In the genomic region with DNA sequence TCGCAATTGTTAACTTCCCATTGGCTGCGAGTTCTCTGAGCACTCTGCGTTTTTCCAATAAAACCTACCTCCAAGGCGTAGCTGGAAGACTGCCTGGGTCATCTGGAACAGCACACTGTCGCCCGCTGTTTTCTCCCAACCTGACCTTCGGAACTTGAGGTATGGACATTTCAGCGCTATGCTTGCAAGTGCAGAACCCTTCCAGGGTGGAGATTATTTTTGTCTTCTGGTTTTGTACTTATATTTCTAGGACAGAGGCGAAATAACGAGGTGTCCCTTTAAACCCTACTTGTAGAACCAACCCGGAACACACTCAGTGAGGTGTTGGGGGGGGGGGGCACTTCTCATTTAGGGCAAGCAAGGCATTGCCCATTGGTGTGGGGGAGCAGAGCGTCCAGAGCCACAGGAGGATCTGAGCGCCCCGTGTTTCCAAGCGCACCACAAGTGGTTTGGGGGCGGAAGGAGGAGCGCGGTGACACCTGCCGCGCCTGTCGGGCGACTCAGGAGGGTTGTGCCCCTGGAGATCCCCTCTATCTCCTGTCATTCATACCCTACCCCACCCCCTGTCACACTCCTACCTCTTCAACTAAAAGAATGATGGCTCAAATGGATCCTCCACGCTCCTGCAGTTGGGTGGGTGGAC, we compare ENCODE assay signal across 8 mouse cellular contexts. TPM values are rescaled to one million over a fixed set of nuclear protein-coding genes. Genes with fewer than 3 reads are reported as not detected.
DNase-seq lines count a peak whose midpoint lies in the region; ATAC-seq and TF ChIP-seq lines count a peak whose summit lies in the region.

A gene (plus strand): TSS at position 576 of the 643 bp plus-strand sequence.

- peak; percentile 26 for DNase-seq in embryo, embryonic 11 days
- no peak for DNase-seq in embryo, embryonic 10 days (ENCODE audit: low spot score)
- peak in 1 of 2 experiments; percentile 42 for DNase-seq in frontal cortex, adult 2 months (ENCODE audit: extremely low spot score in 1 of 2, low spot score in 1 of 2)
- DNase-seq in hindbrain, embryonic 11.5 days (ENCODE audit: low spot score): peak; percentile 45
- peak in 1 of 2 experiments; percentile 20 for DNase-seq in layer of hippocampus, adult 8-10 months (ENCODE audit: low spot score in 2 of 2)

- H3K4me2 ChIP-seq in hindbrain, embryonic 11.5 days (replicated peaks; ENCODE audit: low read depth, low read length): peak within 1 kb of the TSS; percentile 95
- peak within 1 kb of the TSS; percentile 93 for H3K4me2 ChIP-seq in lung, embryonic 15.5 days

- no peak within 1 kb of the TSS for H3K27ac ChIP-seq in hindbrain, embryonic 11.5 days (ENCODE audit: low read depth, low read length)
- H3K27ac ChIP-seq in lung, embryonic 15.5 days: peak within 1 kb of the TSS; percentile 37; the same call in 1 of the 2 replicates
- peak within 1 kb of the TSS; percentile 53; the same call in 1 of the 2 replicates for H3K27ac ChIP-seq in olfactory bulb, adult 2 months (ENCODE audit: insufficient read depth, low read depth, low read length)

- no peak for TF ChIP-seq POLR2A in olfactory bulb, adult 2 months (IDR thresholded peaks at IDR 0.05; ENCODE audit: insufficient read depth, low read depth, low read length)

- H3K9me3 ChIP-seq in hindbrain, embryonic 11.5 days (ENCODE audit: control insufficient read depth, low read length): no peaks in the 10 kb centered on the region
- H3K9me3 ChIP-seq in lung, embryonic 15.5 days: no peaks in the 10 kb centered on the region

- peaks cover 6% of the 10 kb centered on the region for H3K27me3 ChIP-seq in hindbrain, embryonic 11.5 days (ENCODE audit: control insufficient read depth, insufficient read depth, low read length)
- peaks cover 35% of the 10 kb centered on the region for H3K27me3 ChIP-seq in lung, embryonic 15.5 days

- TF ChIP-seq CTCF in olfactory bulb, adult 2 months (IDR thresholded peaks at IDR 0.05; ENCODE audit: insufficient read depth, low read depth, low read length): no peak

- H3K36me3 ChIP-seq in hindbrain, embryonic 11.5 days (ENCODE audit: control insufficient read depth, insufficient read depth, low read length): no peaks in the 10 kb centered on the region
- H3K36me3 ChIP-seq in lung, embryonic 15.5 days: no peaks in the 10 kb centered on the region

- WGBS in hindbrain, embryonic 11.5 days: under 1% methylated on average over 23 of the region's 23 CpGs
- WGBS in lung, embryonic 15.5 days: 1% methylated on average over 21 of the region's 23 CpGs
- under 1% methylated on average over 23 of the region's 23 CpGs for WGBS in olfactory bulb, adult 2 months

- H3K4me3 ChIP-seq in hindbrain, embryonic 11.5 days (ENCODE audit: low read depth, low read length): peak within 1 kb of the TSS; percentile 70
- peak within 1 kb of the TSS; percentile 62 for H3K4me3 ChIP-seq in lung, embryonic 15.5 days
- peak within 1 kb of the TSS; percentile 69 for H3K4me3 ChIP-seq in olfactory bulb, adult 2 months (ENCODE audit: insufficient read depth, low read depth, low read length)

- peak; percentile 23 for ATAC-seq in cerebellum, adult (ENCODE audit: insufficient number of reproducible peaks, low FRiP score, low TSS enrichment)
- ATAC-seq in hindbrain, embryonic 11.5 days (ENCODE audit: low FRiP score): no peak; the same call in none of the 2 replicates
- ATAC-seq in lung, embryonic 15.5 days (ENCODE audit: borderline replicate concordance, extremely low read depth, low FRiP score, low TSS enrichment): 0 out of 2 replicates have a peak, but pooled peaks have one; percentile 7

- no peaks in the 10 kb centered on the region; the same call in 1 of the 2 replicates for H3K4me1 ChIP-seq in hindbrain, embryonic 11.5 days (replicated peaks; ENCODE audit: control insufficient read depth, insufficient read depth, low read length)
- peaks cover 15% of the 10 kb centered on the region for H3K4me1 ChIP-seq in lung, embryonic 15.5 days
- H3K4me1 ChIP-seq in olfactory bulb, adult 2 months (ENCODE audit: control insufficient read depth, insufficient read depth, low read length): peaks cover 14% of the 10 kb centered on the region

- H3K9ac ChIP-seq in hindbrain, embryonic 11.5 days (ENCODE audit: low read depth, low read length): peak within 1 kb of the TSS; percentile 57
- H3K9ac ChIP-seq in lung, embryonic 15.5 days: peak within 1 kb of the TSS; percentile 42

RNA-seq across cellular contexts. Expression of the gene that starts here (rescaled TPM):
- polyA plus RNA-seq in frontal cortex, adult 2 months (2012; rRNA removed): 15.8 and 21.2 TPM in 2 replicates
- polyA plus RNA-seq in hindbrain, embryonic 11.5 days (2014; fragmentation: Nextera tagmentation; extraction: Ambion mirVana): 0.52 and 0.99 TPM in 2 replicates
- 10 to 100 TPM; 51.1 to 64.3 (median 52.5) TPM for total RNA-seq in layer of hippocampus, adult 8-10 months (2022)
- 1.6 and 1.9 TPM in 2 replicates for polyA plus RNA-seq in lung, embryonic 15.5 days (2015; fragmentation: Nextera tagmentation; extraction: Ambion mirVana)
- polyA plus RNA-seq in olfactory bulb, adult 2 months (2012; ENCODE audit: insufficient read depth, insufficient read length, low replicate concordance, missing spikeins): not detected in 2 replicates

Comparison
In these comparisons a context has a peak if more than half of its experiments do, and no peak if none do; other contexts are left out.
1. Peak in DNase-seq, H3K4me3 ChIP-seq, H3K9ac ChIP-seq and H3K4me2 ChIP-seq in hindbrain, embryonic 11.5 days; RNA of the gene not detected or under 1 TPM.